Mouse (Mus musculus) liver, embryonic 11.5 days (tissue): Measurements from ENCODE around the gene Cmah. TPM values are rescaled to one million over a fixed set of nuclear protein-coding genes. Genes with fewer than 3 reads are reported as not detected.

Experiments
- ATAC-seq: fragments of 200-750 bp; cut with Nextera tagmentation; replicated peaks from 2 replicates; pipeline ENCODE4 v1.8.0; 2017; ENCODE audit warnings: moderate number of reproducible peaks, mild to moderate bottlenecking, moderate TSS enrichment, moderate library complexity; ENCODE audit not compliant: low FRiP score
- DNase-seq: peaks from one replicate; pipeline ENCODE4 v3.0.0-alpha.2; 2017; ENCODE audit warnings: low spot score
- H3K27ac ChIP-seq: fragments of 300-500 bp; sonication (generic); 2 replicates; pipeline ENCODE4 v1.5.1; 2014; ENCODE audit warnings: mild to moderate bottlenecking, low read depth, low read length, control low read depth
- H3K27me3 ChIP-seq: fragments of 300-500 bp; sonication (generic); replicated peaks from 2 replicates; pipeline ENCODE4 v1.6.1; 2014; ENCODE audit warnings: low read length, mixed read lengths; ENCODE audit not compliant: control insufficient read depth, insufficient read depth
- H3K36me3 ChIP-seq: fragments of 300-500 bp; sonication (generic); 2 replicates; pipeline ENCODE4 v1.6.1; 2014; ENCODE audit warnings: mild to moderate bottlenecking, low read length, moderate library complexity, mixed read lengths; ENCODE audit not compliant: control insufficient read depth, insufficient read depth
- H3K4me1 ChIP-seq: fragments of 300-500 bp; sonication (generic); replicated peaks from 2 replicates; pipeline ENCODE4 v1.6.1; 2014; ENCODE audit warnings: low read length, mixed read lengths; ENCODE audit not compliant: control insufficient read depth, insufficient read depth
- H3K4me2 ChIP-seq: fragments of 300-500 bp; sonication (generic); 2 replicates; pipeline ENCODE4 v1.6.1; 2014; ENCODE audit warnings: mild to moderate bottlenecking, control low read depth, moderate library complexity
- H3K4me3 ChIP-seq: fragments of 300-500 bp; sonication (generic); 2 replicates; pipeline ENCODE4 v1.5.1; 2014; ENCODE audit warnings: low read depth, low read length, control low read depth
- H3K9ac ChIP-seq: fragments of 300-500 bp; sonication (generic); 2 replicates; pipeline ENCODE4 v1.6.1; 2014; ENCODE audit warnings: low read depth, low read length, control low read depth
- H3K9me3 ChIP-seq: fragments of 300-500 bp; sonication (generic); 2 replicates; pipeline ENCODE4 v1.6.1; 2016; ENCODE audit warnings: low read length, inconsistent platforms, mixed read lengths; ENCODE audit not compliant: control insufficient read depth
- WGBS: fragments of 180-500 bp; shearing (Covaris S2); extraction: QIAGEN DNeasy Blood & Tissue Kit; methylation state at CpG from one replicate; pipeline ENCODE4 v1.1.7; 2014; 5-methylcytosine and 5-hydroxymethylcytosine counted together
- polyA plus RNA-seq: library from polyadenylated mRNA; unstranded; fragments of >200 nt; fragmentation: Nextera tagmentation; extraction: Ambion mirVana; gene quantifications from 2 replicates; pipeline ENCODE4 v1.2.1, GENCODE M21; 2014

Gene Cmah
- polyA plus RNA-seq, 1 experiment from 2014 or later = 4.3 TPM

DNA sequence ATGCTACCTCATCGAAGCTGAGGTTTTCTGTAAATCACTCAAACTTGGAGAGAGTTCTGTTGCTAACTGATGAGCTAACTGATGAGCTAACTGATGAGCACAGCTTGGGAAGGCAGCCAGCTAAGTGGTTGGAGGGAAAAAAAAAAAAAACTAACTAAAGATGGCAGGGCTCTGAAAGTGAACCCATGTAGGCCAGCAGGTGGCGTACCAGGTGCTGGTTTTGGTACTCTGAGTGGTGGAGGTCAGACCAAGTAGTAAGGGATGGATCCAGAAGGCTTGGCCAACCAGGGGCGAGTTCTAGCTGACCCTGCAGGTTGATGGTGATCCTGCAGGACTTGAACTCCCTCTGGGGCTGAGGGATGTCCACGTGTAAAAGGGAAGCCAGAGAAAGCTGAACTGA, 89.2 kb downstream of the Cmah start:
- Histone ChIP-seq H3K9ac (no peak overlapping the region), H3K9me3 (no peaks in the 10 kb centered on the region), H3K4me1 (peaks cover 67% of the 10 kb centered on the region), H3K27ac (no peak overlapping the region), H3K4me3 (no peak overlapping the region), H3K27me3 (no peaks in the 10 kb centered on the region), H3K4me2 (peak overlapping the region; percentile 21; the same call in 1 of the 2 replicates), H3K36me3 (no peaks in the 10 kb centered on the region)
- no peak for DNase-seq
- WGBS = 24% methylated on average over 4 of the region's 4 CpGs
- ATAC-seq = no peak

GRCm38 (mm10) chr13:24418024-24418423, 90.8 kb downstream of the Cmah start:
- ATAC-seq (no peak), DNase-seq (no peak)
- H3K4me3 ChIP-seq = no peak overlapping the region
- 61% methylated on average over 1 of the region's 1 CpGs for WGBS
- H3K27me3 ChIP-seq = no peaks in the 10 kb centered on the region
- H3K9ac ChIP-seq = no peak overlapping the region
- no peaks in the 10 kb centered on the region for H3K36me3 ChIP-seq
- peaks cover 73% of the 10 kb centered on the region for H3K4me1 ChIP-seq
- no peaks in the 10 kb centered on the region for H3K9me3 ChIP-seq
- H3K4me2 ChIP-seq = no peak overlapping the region
- peak overlapping the region; percentile 65; the same call in 1 of the 2 replicates for H3K27ac ChIP-seq

DNA sequence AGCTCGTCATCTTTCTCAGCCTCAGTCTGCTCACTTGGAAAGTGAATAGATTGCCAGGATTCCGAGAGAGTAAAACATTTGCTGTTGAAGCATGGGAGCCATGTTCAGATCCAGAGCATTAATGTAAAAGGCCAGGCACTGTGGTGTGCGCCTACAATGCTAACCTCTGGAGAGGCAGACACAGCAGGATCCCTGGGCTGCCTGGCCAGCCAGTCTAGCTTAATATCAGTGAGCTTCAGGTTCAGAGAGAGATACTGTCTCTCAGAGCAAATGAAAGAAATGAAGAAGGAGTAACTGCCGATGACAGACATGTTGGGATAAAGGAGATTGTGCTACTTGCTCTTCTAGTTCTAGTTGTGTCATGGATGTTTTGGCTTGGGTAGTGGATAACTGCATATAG, 91.6 kb downstream of the Cmah start:
- Histone ChIP-seq H3K36me3 (no peaks in the 10 kb centered on the region), H3K9me3 (no peaks in the 10 kb centered on the region), H3K4me2 (peak overlapping the region; percentile 19; the same call in 1 of the 2 replicates), H3K4me1 (peaks cover 66% of the 10 kb centered on the region), H3K9ac (no peak overlapping the region; the same call in 1 of the 2 replicates), H3K27me3 (no peaks in the 10 kb centered on the region), H3K27ac (peak overlapping the region; percentile 65), H3K4me3 (no peak overlapping the region)
- 41% methylated on average over 4 of the region's 4 CpGs for WGBS
- ATAC-seq = no peak
- no peak for DNase-seq

GRCm38 (mm10) chr13:24419560-24420250, 92.5 kb downstream of the Cmah start:
- Histone ChIP-seq H3K27me3 (no peaks in the 10 kb centered on the region), H3K4me3 (peak overlapping the region; percentile 26), H3K36me3 (no peaks in the 10 kb centered on the region), H3K27ac (peak overlapping the region; percentile 98), H3K9me3 (no peaks in the 10 kb centered on the region), H3K4me1 (peaks cover 58% of the 10 kb centered on the region), H3K4me2 (peak overlapping the region; percentile 63), H3K9ac (peak overlapping the region; percentile 66)
- DNase-seq (no peak), ATAC-seq (peak; percentile 93)
- WGBS = 30% methylated on average over 13 of the region's 13 CpGs

DNA sequence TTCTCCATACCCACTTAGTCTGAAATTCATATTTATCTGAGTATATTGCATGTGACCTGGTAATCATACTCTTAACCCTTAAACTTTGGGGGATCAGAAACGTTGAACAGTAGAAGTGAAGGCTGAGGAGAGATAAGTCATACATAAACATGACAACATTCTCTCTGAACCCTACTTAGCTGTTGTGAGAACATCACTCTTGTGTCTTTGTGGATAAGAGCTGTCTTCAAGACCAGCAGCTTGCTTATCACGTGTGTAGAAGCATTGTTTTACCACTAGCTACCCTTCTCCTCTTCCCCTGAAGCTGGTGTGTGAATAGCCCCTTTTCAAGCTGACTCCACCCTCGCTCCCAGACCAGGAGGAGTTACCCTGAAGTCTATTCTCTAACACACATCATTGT, 94.8 kb downstream of the Cmah start:
- Histone ChIP-seq H3K27ac (peak overlapping the region; percentile 63), H3K9me3 (no peaks in the 10 kb centered on the region), H3K4me3 (no peak overlapping the region), H3K36me3 (no peaks in the 10 kb centered on the region), H3K4me1 (peaks cover 38% of the 10 kb centered on the region), H3K9ac (no peak overlapping the region), H3K27me3 (no peaks in the 10 kb centered on the region), H3K4me2 (no peak overlapping the region)
- ATAC-seq (peak; percentile 70), DNase-seq (no peak)
- WGBS = 29% methylated on average over 3 of the region's 3 CpGs

- no peak overlapping the region for H3K27ac ChIP-seq
- no peaks in the 10 kb centered on the region for H3K27me3 ChIP-seq
- H3K9me3 ChIP-seq = no peaks in the 10 kb centered on the region
- ATAC-seq = no peak
- no peak for DNase-seq
- H3K4me1 ChIP-seq = peaks cover 16% of the 10 kb centered on the region
- H3K9ac ChIP-seq = no peak overlapping the region
- H3K36me3 ChIP-seq = no peaks in the 10 kb centered on the region
- 52% methylated on average over 5 of the region's 5 CpGs for WGBS
- no peak overlapping the region for H3K4me2 ChIP-seq
- no peak overlapping the region for H3K4me3 ChIP-seq
Observed at GRCm38 (mm10) chr13:24430215-24430614, 103.0 kb downstream of the Cmah start.

GRCm38 (mm10) chr13:24431593-24431992, 104.4 kb downstream of the Cmah start:
- ATAC-seq (no peak), DNase-seq (no peak)
- no peaks in the 10 kb centered on the region for H3K27me3 ChIP-seq
- no peak overlapping the region for H3K4me3 ChIP-seq
- H3K4me2 ChIP-seq = no peak overlapping the region
- H3K27ac ChIP-seq = no peak overlapping the region
- H3K4me1 ChIP-seq = peaks cover 16% of the 10 kb centered on the region
- no peaks in the 10 kb centered on the region for H3K9me3 ChIP-seq
- H3K9ac ChIP-seq = no peak overlapping the region
- no peaks in the 10 kb centered on the region for H3K36me3 ChIP-seq
- WGBS = 75% methylated on average over 3 of the region's 3 CpGs

GRCm38 (mm10) chr13:24442272-24442671, 115.1 kb downstream of the Cmah start:
- DNase-seq (no peak), ATAC-seq (no peak)
- Histone ChIP-seq H3K9me3 (no peaks in the 10 kb centered on the region), H3K9ac (no peak overlapping the region), H3K27me3 (no peaks in the 10 kb centered on the region), H3K4me2 (no peak overlapping the region), H3K27ac (no peak overlapping the region), H3K4me1 (peaks cover 18% of the 10 kb centered on the region), H3K4me3 (no peak overlapping the region), H3K36me3 (no peaks in the 10 kb centered on the region)
- whole genome bisulfite sequencing = 48% methylated on average over 6 of the region's 6 CpGs

GRCm38 (mm10) chr13:24443763-24444347, 116.7 kb downstream of the Cmah start:
- 58% methylated on average over 4 of the region's 4 CpGs for WGBS
- H3K9ac ChIP-seq = peak overlapping the region; percentile 23; the same call in 1 of the 2 replicates

More at GRCm38 (mm10) chr13:24443763-24444347, 116.7 kb downstream of the Cmah start:
- DNase-seq (no peak), ATAC-seq (no peak; the same call in 1 of the 2 replicates)
- Histone ChIP-seq H3K4me3 (no peak overlapping the region), H3K27ac (no peak overlapping the region), H3K4me2 (peak overlapping the region; percentile 22; the same call in 1 of the 2 replicates), H3K36me3 (no peaks in the 10 kb centered on the region), H3K9me3 (no peaks in the 10 kb centered on the region), H3K4me1 (peaks cover 18% of the 10 kb centered on the region), H3K27me3 (no peaks in the 10 kb centered on the region)
